Mouse (Mus musculus): ENCODE measurements around the gene Vmn1r75. TPM values are rescaled to one million over a fixed set of nuclear protein-coding genes. Genes with fewer than 3 reads are reported as not detected.

The Vmn1r75 gene
- not detected for total RNA-seq (2023)

GRCm38 (mm10) chr7:11874330-11874729, at the start of gene Vmn1r75:
Gene Vmn1r75, plus strand, starts transcription at chr7:11874630.

GRCm38 (mm10) chr7:11833680-11834079, 40.8 kb upstream of the Vmn1r75 start, which contains the start of gene Vmn1r74:
Gene Vmn1r74, plus strand, starts transcription at chr7:11833980.

Other genes with a start within 250 kb of the Vmn1r75 start
- not detected for gene Vmn1r72, start 194.5 kb upstream of the Vmn1r75 start, total RNA-seq (2023)
- not detected for gene Vmn1r73, start 144.4 kb upstream of the Vmn1r75 start, total RNA-seq (2023)
- gene Vmn1r74, start 40.6 kb upstream of the Vmn1r75 start, total RNA-seq (2023), result not detected
- not detected for gene Vmn1r76, start 63.6 kb downstream of the Vmn1r75 start, total RNA-seq (2023)
- not detected for gene Vmn1r77, start 162.1 kb downstream of the Vmn1r75 start, total RNA-seq (2023)